Mouse (Mus musculus) kidney, postnatal 4 days (tissue): ENCODE data around the gene Nicn1.
"Not testable (repeated sequence)": the region's sequence is repeated elsewhere in the genome, so short reads cannot be mapped to it uniquely, and the experiment has no call there.

Experiments
- DNase-seq, 2 experiments: peaks; one replicate each; pipeline ENCODE4 v3.0.0; 2021; ENCODE audit warnings: mixed read lengths in 2 of 2

Nicn1 gene

DNA sequence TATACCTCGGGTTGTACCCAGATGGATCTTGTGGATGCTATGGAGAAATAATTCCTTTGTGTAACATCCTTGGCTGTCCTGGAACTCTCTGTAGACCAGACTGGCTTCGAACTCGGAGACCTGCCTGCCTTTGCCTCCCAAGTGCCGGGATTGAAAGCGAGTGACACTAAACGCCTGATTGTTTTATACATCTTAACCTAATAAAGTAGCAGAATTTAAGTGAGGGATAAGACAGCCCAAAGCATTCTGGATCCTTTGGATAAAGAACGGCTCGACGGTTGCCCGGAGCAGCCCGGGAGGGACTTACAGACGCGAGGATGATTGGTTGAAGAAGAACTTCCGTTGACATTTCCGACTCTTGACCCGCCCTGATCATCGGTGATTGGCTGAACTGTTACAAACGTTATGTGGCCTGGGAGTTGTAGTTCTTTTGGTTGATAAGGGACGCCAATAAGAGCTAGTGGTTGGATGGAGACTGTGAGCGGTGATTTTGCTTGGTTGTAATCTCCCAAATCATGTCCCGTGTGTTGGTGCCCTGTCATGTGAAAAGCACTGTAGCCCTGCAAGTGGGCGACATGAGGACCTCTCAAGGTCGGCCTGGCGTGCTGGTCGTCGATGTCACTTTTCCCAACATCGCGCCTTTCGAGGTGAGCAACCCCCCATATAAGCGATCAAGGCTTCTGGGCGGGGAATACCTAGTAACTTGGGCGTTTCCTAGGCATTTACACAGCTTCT, at the start of gene Nicn1:
Nicn1 (plus strand) TSS at position 414 of the 735 bp plus-strand sequence.
- DNase-seq: peak; percentile 88 to 94

DNA sequence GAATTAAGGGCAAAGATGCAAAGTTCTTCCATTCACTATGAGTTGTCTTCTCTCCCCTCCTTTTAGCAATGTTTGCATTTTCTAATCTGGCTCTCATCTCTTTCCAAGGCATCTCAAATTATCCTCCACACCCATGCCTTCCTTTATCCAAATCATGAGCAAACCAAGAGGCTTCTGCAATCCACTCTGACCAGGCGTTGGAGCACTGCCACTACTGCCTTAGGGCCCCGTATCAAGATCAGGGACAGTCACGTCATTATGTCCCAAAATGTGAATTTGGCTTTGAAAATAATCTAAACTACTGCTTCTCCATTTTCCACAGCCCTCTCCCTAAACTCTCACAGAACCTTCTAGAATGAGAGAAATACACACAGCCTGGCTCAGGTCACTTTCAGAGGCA, 45.7 kb upstream of the Nicn1 start:
- DNase-seq: no peak

DNA sequence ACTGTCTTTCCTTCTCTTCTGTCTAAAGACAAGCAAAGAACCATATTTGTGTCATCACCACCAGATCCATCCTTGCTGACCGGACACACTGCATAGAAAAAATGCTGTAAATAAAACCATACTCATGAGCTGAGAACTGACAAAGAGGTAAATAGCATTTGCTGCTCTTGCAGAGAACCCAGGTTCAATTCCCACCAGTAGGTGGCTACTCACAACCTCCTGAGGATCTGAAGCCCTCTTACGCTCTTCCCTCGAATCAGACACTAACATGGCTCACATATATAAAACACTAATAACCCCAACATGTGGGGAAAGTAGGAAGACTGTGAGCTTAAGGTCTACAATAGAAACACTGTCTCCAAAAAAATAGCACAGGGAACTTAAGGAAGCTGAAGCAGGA, 45.2 kb upstream of the Nicn1 start:
- DNase-seq: no peak

DNA sequence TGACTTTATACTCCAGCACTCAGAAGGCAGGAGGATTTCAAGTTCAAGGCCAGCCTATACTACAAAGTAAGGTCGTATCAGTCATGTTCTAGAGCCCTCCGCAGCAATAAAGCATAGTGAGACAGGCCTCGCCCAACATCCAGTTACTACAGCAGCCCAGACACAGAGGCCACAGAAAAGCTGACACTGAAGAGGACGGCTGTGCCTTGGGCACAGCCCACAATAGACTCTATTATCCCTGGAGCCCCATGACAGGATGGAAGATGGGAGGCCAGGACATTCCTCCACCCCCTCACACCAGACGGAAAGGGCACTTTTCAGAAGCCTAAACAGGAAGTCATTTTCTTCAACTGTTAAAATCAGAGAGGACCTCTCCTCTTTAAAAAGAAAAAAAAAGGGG, 41.3 kb upstream of the Nicn1 start:
- DNase-seq: no peak

DNA sequence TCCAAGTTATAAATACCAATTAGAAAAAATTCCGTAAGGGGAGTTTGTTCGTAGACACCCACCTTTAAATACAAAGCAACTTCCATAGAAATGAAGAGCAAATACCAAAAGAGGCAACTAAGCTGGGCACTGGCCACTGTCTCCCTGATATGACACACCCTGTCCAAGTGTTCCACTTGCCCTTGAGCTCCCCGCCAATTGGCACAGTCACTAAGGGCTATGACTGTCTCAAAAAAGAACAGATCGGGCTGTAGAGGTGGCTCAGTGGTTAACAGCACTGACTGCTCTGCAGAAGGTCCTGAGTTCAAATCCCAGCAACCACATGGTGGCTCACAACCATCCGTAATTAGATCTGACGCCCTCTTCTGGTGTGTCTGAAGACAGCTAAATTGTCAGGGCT, 38.4 kb upstream of the Nicn1 start:
- DNase-seq: no peak

- no peak for DNase-seq
These were observed 37.5 kb upstream of the Nicn1 start for GRCm38 (mm10) chr9:108252766-108253165.

DNA sequence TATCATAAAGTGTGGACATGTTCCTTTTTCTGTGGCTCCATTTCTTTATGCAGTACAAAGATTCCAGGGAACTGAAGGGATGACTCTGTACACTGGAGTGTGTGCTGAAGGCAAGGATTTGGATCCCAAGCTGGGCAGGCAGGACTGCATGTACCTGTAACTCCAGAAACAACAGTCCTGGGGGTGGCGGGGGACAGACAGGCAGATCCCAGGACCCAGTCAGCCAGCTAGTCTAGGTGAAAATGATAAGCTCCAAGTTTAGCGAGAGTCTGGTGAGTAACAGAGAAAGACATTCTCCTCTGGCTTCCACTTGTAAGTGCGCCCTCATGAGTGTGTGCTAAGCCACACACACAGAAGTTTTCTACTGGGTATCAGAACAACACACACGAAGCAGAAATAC, 29.7 kb upstream of the Nicn1 start:
- DNase-seq: no peak

DNA sequence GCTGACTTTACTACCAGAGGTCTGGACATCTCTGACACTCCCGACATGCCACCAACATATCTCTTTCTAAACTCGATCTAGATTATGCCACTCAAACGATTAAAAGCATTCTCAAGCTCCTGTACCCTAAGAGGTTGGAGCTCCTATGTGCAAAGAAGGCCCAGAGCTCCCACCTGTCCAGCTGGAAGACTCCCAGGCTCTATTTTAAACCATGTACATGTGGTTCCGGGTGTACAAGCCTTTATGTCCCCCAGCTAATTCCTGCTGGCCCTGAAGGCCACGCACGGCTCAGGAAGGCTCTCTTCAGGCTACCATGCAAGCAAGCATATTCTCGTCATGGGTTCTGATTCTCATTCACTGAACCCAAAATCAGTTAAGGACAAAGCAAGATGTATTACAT, 28.4 kb upstream of the Nicn1 start:
- no peak for DNase-seq

GRCm38 (mm10) chr9:108262494-108263049, 27.7 kb upstream of the Nicn1 start:
- peak in 1 of 2 experiments; percentile 18 for DNase-seq

- peak in 1 of 2 experiments; percentile 59 for DNase-seq
These were observed 27.0 kb upstream of the Nicn1 start for GRCm38 (mm10) chr9:108263131-108263681.

- DNase-seq: peak; percentile 100
These were observed 26.5 kb upstream of the Nicn1 start, which contains the start of gene Dag1 for GRCm38 (mm10) chr9:108263690-108264190. Dag1 (minus strand) TSS chr9:108263958.

DNA sequence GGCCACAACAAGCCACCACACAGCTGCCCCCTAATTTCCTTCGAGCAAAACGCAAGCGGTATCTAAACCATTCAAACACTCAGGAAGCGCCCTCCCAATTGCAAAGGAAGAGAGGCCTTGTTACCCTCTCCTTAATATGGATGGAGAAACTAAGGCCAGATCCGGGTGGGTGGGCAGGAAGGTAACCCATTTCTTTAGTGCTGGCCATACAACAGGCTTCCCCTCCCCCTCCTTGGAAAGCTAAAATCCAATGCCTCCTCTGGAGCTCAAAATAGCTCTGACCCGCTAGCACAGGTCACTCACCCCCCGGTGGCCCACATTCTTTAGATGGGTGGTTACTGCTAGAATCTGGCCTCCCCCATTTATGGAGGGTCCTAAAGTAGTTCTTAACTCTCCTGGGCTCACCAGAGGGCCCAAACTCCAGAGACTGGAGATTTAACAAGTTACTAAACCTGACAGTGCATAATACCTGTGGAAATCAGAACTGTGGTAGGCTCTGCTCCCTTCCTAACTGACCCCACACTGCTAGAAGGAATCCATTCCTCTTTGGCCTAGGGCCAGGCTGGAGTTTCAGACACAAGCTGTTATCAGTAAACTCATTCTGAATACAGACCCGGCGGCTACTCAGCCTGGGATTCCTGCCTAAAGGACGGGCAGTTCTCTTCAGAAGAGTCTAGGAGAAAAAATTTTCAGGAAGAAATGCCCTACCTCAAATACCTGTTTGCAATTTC, 25.9 kb upstream of the Nicn1 start:
- DNase-seq: peak; percentile 57 to 75

GRCm38 (mm10) chr9:108266261-108266935, 23.8 kb upstream of the Nicn1 start:
- DNase-seq: no peak

DNA sequence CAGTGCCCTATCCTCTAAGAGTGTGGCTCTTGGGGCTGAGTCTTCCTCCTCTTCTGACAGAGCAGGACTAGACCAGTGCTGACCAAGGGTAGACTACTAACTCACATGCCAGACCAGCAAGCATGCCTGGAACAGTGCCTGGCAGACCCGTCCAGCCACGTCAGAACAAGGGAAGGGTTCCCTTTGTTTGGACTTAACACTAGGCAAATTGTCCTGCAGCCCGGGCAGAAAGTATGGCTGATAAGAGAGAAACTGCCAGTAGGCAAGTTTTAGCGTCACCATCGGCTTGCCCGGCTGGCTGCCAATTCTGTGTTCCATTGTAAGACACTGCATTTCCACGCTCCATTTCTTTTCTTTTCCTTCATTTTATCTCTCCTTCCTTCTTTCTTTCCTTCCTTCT, 22.5 kb upstream of the Nicn1 start:
- peak in 1 of 2 experiments; percentile 13 for DNase-seq

DNA sequence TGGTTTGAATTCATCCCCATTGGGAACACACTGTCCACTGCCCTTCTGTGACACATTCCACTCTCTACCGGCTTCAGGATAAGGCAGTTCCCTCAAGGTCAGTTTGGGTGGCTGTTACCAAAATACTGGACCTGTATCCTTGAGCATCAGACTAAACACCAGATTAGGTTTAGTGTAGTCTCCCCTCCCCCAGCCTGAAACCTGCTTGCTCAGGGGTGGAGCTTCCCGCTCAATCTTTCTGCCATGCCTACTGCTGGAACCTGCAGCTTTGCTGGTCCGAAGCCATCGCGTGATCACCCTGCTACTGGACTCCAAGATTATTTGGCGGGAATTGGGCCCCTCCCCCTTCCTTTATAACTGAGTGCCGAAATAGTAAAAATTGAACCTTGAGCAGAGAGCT, 21.5 kb upstream of the Nicn1 start:
- DNase-seq: not testable (repeated sequence)

DNA sequence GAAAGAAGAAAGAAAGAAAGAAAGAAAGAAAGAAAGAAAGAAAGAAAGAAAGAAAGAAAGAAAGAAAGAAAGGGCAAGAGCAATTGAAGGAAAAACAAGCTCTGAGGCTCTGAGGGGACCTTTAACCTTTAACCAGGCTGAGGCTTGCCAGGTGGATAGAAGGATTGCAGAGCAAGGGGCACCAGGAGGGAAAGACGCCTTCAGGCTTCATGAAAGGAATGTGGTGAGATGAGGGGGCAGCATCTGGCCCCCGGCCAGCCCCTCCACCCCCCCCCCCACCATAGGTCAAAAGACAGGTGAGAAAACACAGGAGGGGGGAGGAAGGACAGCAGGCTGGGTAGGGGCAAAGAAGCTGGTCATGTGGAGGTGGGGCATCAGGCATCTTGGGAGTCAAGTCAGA, 18.3 kb upstream of the Nicn1 start:
- DNase-seq: peak in 1 of 2 experiments; percentile 21

DNA sequence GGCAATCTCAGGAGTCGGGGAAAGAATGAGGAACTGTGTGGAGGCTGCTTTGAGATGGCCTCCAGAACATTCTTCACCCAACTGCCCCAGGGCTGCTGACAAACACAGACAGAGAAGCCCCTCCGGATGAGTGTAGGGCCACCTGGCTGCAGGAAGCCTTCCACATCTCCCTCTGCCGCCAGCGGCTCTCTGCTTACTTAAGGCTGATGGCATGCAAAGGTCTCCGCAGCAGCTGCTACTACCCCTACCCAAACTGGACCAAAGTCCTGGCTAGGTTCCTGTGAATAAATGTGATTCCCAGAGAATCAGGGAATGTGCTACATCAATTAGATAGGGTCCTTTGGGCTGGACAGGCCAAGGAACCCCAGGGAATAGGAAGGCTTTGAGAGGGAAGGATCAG, 17.5 kb upstream of the Nicn1 start:
- DNase-seq: no peak

- DNase-seq: no peak
These were observed 16.7 kb upstream of the Nicn1 start for GRCm38 (mm10) chr9:108273485-108273884.

DNA sequence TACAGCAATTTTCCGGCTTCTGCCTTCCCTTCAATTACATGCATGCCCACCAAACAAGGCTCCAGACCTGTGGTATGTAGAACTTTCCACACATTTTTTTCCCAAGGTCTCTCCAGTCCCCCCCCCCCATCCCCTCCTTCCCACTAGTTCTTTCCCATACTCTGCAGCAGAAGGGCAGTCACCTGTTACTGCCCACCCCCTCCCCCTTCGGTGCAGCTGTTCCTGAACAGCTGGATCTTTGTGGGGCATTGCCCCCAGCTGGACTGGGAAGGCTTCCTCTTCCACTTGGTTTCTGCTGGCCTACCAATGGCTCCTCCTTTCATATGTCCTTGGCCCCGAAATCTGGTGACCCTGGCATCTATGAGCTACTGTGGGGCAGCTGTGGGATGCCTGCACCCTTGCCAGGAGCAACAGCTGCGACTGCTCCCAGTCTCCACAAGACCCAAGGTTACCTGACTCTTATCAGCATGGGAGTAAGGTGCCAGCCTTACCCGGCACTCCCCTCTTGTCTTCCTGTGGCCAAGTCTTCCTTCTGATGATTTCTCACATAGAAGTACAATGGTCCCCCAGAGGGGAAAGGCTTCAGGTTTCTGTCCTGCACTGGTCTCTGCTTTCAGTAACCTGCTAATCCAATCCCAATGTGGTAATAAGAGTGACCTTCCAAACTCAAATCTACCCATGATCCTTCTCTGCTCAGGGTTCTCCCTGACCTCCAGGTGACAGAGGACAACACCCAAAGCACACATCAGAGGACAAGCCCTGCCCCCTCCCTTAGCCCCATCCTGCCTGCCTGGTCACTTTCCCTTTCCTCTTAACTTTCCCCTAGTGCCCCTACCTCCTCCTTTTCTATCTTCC, 15.5 kb upstream of the Nicn1 start:
- DNase-seq: peak; percentile 29 to 55

GRCm38 (mm10) chr9:108275331-108275659, 14.9 kb upstream of the Nicn1 start:
- DNase-seq: peak; percentile 24 to 44

DNA sequence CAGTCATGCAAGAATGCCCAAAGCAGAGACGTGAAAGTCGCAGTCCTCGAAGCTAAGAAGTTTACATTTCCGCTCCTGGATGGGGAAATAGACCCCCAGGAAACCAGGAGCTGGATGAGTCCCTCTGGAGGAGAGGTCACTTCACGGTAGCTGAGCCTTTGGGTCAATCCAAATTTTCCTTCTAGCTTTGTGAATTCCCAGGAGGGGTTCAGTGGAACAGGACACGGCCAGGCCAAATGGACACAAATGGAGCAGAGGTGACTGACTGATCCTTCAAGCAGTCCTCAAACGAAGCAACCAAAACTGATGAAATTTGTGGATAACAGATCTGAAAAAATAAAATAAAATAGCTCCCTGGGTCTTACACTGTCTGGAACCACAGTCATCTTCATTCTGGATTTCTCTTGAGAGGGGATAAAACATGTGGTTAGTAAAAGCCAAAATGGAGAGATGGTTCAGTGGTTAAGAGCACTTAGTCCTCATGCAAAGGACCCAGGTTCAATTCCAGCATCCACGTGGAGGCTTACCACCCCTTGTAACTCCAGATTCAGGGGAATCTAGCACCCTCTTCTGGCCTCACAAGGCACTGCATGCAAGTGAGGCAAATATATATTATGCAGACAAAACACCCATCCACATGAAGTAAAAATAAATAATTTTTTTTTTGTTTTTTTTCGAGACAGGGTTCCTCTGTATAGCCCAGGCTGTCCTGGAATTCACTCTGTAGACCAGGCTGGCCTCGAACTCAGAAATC, 11.4 kb upstream of the Nicn1 start:
- peak; percentile 69 to 71 for DNase-seq
